Mouse (Mus musculus) testis, adult 2 months (tissue): ENCODE results near the gene Tspan17. TPM values are rescaled to one million over a fixed set of nuclear protein-coding genes. Genes with fewer than 3 reads are reported as not detected.

Experiments used
- H3K27ac ChIP-seq: fragments of 200-500 bp; 2 replicates; pipeline ENCODE4 v1.5.1; 2012; ENCODE audit warnings: low read depth, low read length; ENCODE audit not compliant: control insufficient read depth, insufficient read depth
- H3K27me3 ChIP-seq: fragments of 200-500 bp; 2 replicates; pipeline ENCODE4 v1.6.1; 2012; ENCODE audit warnings: mild to moderate bottlenecking, low read length, moderate library complexity; ENCODE audit not compliant: control insufficient read depth, insufficient read depth
- H3K36me3 ChIP-seq: fragments of 200-500 bp; 2 replicates; pipeline ENCODE4 v1.6.1; 2012; ENCODE audit warnings: mild to moderate bottlenecking, low read length; ENCODE audit not compliant: control insufficient read depth, insufficient read depth
- H3K4me1 ChIP-seq: fragments of 200-500 bp; 2 replicates; pipeline ENCODE4 v1.6.1; 2012; ENCODE audit warnings: low read length; ENCODE audit not compliant: control insufficient read depth, insufficient read depth
- H3K4me3 ChIP-seq: fragments of 200-500 bp; 2 replicates; pipeline ENCODE4 v1.5.1; 2012; ENCODE audit warnings: low read depth, mild to moderate bottlenecking, low read length, moderate library complexity, mixed read lengths; ENCODE audit not compliant: control insufficient read depth
- CTCF ChIP-seq: fragments of 200-500 bp; IDR thresholded peaks from 2 replicates; pipeline ENCODE4 v1.5.1; 2012; ENCODE audit warnings: low read depth, mild to moderate bottlenecking, inconsistent platforms, low read length, moderate library complexity; ENCODE audit not compliant: control insufficient read depth, insufficient read depth, insufficient replicate concordance
- POLR2A ChIP-seq: fragments of 200-500 bp; IDR thresholded peaks from 2 replicates; pipeline ENCODE4 v1.6.1; 2012; ENCODE audit warnings: low read depth, mild to moderate bottlenecking, inconsistent platforms, low read length, moderate library complexity; ENCODE audit not compliant: control insufficient read depth
- polyA plus RNA-seq: library from polyadenylated mRNA; depleted of rRNA; stranded (reverse); fragments of >200 nt; gene quantifications from 2 replicates; pipeline ENCODE4 v1.2.3, GENCODE M21; 2012; rRNA removed

Gene Tspan17
- polyA plus RNA-seq, 1 experiment: 14.3 TPM

DNA sequence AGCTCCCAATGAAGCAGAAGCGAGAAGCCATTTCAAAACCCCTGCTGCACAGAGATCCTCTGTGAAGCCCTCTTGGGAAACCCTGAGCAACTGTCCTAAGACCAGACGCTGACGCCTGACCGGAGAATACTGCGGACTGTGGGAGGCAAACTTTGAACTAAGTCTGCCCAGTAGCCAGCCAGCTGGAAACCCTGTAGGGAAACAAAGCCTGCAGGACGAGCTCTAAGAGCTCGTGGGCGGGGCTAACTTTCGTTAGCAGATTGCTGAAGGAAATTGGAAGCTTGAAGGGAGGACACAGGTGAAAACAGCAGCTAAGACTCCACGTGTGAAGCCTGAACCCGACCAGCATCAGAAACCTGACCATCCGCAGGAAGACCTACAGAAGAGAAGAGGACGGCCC lies 40.3 kb downstream of the Tspan17 start:
- Histone ChIP-seq H3K27me3 (no peaks in the 10 kb centered on the region), H3K27ac (no peak overlapping the region), H3K36me3 (no peaks in the 10 kb centered on the region), H3K4me1 (peaks cover 3% of the 10 kb centered on the region; the same call in 1 of the 2 replicates), H3K4me3 (no peak overlapping the region)
- TF ChIP-seq POLR2A (no peak), CTCF (no peak)

DNA sequence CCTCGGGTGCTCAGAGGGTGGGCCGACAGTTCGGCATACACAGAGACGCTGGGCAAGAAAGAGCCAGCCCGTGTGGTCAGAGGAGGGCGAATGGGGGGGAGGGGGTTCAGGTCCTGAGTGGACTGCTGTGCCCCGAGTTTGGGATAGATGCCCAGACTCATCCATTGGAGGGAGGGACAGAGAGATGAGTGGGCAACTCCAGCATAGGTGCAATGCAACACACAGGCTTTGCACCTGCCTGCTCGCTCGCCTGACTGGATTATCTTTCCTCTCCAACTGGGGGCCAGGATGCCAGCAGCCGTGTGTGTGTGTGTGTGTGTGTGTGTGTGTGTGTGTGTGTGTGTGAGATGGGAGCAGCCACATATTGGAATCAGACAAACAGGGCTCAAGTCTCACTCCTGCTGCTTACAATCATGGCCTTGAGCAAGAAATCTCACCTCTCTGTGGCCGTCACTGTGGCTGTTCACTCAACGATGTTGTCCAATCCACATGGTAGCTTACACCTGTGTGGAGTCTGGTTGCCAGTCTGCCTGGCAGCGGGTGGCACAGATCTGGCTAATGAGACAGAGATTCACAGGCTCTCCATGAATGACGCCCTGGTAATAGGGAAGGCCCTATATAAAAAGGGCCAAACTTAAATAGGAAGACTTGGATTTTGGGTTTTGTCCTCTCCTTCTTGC lies 47.3 kb downstream of the Tspan17 start:
- Histone ChIP-seq H3K27ac (no peak overlapping the region), H3K4me1 (peaks cover 2% of the 10 kb centered on the region; the same call in 1 of the 2 replicates), H3K4me3 (no peak overlapping the region), H3K27me3 (no peaks in the 10 kb centered on the region), H3K36me3 (no peaks in the 10 kb centered on the region)
- TF ChIP-seq POLR2A: no peak
- TF ChIP-seq CTCF: no peak

DNA sequence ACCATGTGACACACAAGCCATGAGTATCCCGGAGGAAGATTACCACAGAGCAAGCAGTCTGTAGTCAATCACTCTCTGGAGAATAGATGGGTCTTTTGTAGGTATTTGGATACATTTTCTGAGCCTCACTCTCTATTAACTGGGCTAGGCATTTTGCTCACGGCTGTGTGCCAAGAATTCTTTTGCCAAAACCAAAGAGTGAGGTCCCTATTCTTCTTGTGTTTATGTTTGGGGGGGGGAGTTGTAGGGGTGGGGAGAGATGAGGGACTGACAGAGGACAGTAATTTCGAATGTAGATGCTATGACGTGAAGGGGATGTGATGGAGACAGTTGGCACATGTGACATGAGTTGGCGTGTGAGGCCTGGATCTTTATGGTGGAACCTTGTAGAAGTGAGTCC lies 47.9 kb downstream of the Tspan17 start:
- TF ChIP-seq POLR2A (no peak), CTCF (no peak)
- Histone ChIP-seq H3K4me3 (no peak overlapping the region), H3K27me3 (no peaks in the 10 kb centered on the region)

DNA sequence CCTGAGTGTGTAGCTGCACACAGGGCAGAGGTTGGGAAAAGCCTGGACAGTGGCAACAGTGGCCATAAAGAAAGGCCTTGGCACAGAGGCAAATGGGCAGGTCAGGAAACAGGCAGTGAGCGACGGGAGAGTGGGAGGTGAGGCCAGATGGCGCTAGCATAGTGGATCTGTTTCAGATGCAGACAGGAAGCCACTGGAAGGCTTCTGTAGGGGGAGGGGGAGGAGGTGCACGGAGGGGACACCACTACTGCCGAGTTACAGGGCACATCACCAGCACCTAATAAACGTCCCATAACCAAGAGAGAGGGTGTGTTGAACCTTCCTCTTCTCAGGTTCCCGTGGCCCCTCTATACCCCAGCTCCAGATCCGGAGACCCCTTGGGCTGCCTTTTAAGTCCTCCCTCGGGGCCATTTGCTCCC lies 48.3 kb downstream of the Tspan17 start:
- Histone ChIP-seq H3K36me3 (no peaks in the 10 kb centered on the region), H3K4me1 (peaks cover 2% of the 10 kb centered on the region; the same call in 1 of the 2 replicates), H3K4me3 (no peak overlapping the region), H3K27me3 (no peaks in the 10 kb centered on the region), H3K27ac (no peak overlapping the region)
- TF ChIP-seq CTCF (no peak), POLR2A (no peak)

More for the DNA sequence above, 47.9 kb downstream of the Tspan17 start:
- Histone ChIP-seq H3K27ac (no peak overlapping the region), H3K36me3 (no peaks in the 10 kb centered on the region), H3K4me1 (peaks cover 2% of the 10 kb centered on the region; the same call in 1 of the 2 replicates)

DNA sequence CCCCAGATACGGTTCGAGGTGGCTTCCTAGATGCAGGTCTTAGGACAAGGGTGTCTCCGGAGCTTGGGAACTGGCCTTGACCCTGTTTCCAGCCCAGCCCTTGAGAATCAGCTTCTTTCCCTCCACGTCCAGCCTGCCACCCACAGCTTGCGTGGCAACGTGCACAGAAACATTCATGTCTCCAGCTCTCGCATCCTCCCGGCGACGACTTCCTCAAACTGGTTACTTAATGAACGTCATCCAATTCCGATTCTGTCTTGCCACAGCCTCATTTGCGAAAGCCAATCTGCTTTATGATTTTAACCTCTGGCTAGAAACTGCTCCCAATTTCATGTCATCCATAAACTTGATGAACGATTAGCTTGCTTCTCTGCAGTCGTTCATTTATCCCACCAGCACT lies 49.4 kb downstream of the Tspan17 start:
- H3K27ac ChIP-seq: no peak overlapping the region
- no peaks in the 10 kb centered on the region for H3K36me3 ChIP-seq
- peaks cover 2% of the 10 kb centered on the region; the same call in 1 of the 2 replicates for H3K4me1 ChIP-seq
- no peak overlapping the region for H3K4me3 ChIP-seq
- TF ChIP-seq CTCF (no peak), POLR2A (no peak)
- no peaks in the 10 kb centered on the region for H3K27me3 ChIP-seq

DNA sequence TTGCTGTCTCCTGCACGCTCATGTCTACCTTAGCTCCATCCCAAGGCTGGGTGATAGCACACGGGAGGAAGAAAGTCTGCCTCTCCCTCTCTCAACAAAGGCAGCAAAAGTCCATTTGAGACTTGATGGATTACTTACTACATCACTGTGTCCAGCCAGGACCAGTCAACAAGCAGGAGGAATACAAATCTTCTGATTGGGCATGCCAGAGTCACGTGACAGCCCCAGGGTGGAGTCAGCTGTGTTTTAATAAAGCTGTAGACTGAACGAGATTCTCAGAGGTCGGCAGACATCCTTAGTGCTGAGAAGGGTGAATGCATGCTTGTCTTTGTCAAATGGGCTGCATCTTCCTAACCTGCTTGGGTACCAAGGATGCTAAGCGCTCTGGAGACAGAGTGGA lies 50.0 kb downstream of the Tspan17 start:
- H3K27ac ChIP-seq: no peak overlapping the region

DNA sequence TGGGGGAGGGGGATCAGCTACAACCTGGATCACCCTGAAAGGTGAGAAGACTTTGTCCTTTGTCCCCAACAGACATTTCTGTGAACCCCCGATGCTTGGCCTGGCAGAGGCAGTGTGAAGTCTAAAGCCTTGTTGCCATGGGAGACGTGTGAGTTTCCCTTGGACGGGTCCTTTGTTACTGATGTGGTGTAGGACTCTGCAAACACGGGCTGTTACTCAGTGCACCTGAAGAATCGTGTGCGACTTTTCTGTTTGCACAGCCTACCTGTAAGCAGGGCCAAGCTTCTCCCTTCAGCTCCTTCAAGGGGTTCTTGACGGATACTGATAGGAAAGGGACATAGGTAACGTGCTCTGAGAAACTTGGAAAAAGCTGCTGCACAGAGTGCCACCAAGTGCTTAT lies 55.4 kb downstream of the Tspan17 start:
- H3K27ac ChIP-seq: no peak overlapping the region
- no peak for TF ChIP-seq CTCF
- no peak for TF ChIP-seq POLR2A

More for the DNA sequence above, 50.0 kb downstream of the Tspan17 start:
- H3K36me3 ChIP-seq: no peaks in the 10 kb centered on the region
- TF ChIP-seq CTCF: no peak
- TF ChIP-seq POLR2A: no peak
- peaks cover 2% of the 10 kb centered on the region; the same call in 1 of the 2 replicates for H3K4me1 ChIP-seq
- no peaks in the 10 kb centered on the region for H3K27me3 ChIP-seq
- H3K4me3 ChIP-seq: no peak overlapping the region

More for the DNA sequence above, 55.4 kb downstream of the Tspan17 start:
- Histone ChIP-seq H3K4me3 (no peak overlapping the region), H3K36me3 (no peaks in the 10 kb centered on the region), H3K4me1 (no peaks in the 10 kb centered on the region), H3K27me3 (no peaks in the 10 kb centered on the region)

Other genes starting within 250 kb of the Tspan17 start
- gene 4833439L19Rik, start 223.9 kb upstream of the Tspan17 start, polyA plus RNA-seq: 59.8 and 60.8 TPM in 2 replicates
- gene Arl10, start 214.4 kb upstream of the Tspan17 start, polyA plus RNA-seq: 1.8 and 2.3 TPM in 2 replicates
- 8.2 and 10.7 TPM in 2 replicates for gene Nop16, start 199.3 kb upstream of the Tspan17 start, polyA plus RNA-seq
- 87.3 and 112 TPM in 2 replicates for gene Higd2a, start 199.2 kb upstream of the Tspan17 start, polyA plus RNA-seq
- 12.5 and 12.7 TPM in 2 replicates for gene Cltb, start 178.0 kb upstream of the Tspan17 start, polyA plus RNA-seq
- 23.6 and 31.8 TPM in 2 replicates for gene Faf2, start 167.6 kb upstream of the Tspan17 start, polyA plus RNA-seq
- 418 and 439 TPM in 2 replicates for gene Rnf44, start 95.5 kb upstream of the Tspan17 start, polyA plus RNA-seq
- gene Cdhr2, start 87.9 kb upstream of the Tspan17 start, polyA plus RNA-seq: 1.1 and 1.5 TPM in 2 replicates
- gene Gprin1, start 39.5 kb upstream of the Tspan17 start, polyA plus RNA-seq: 0.02 and 0.06 TPM in 2 replicates
- gene Sncb, start 22.8 kb upstream of the Tspan17 start, polyA plus RNA-seq: 1.2 and 2.0 TPM in 2 replicates
- gene Eif4e1b, start 5.4 kb upstream of the Tspan17 start, polyA plus RNA-seq: 0.43 and 0.51 TPM in 2 replicates
- gene Unc5a, start 160.0 kb downstream of the Tspan17 start, polyA plus RNA-seq: 1.0 TPM in 2 replicates
- 0.77 and 1.2 TPM in 2 replicates for gene Hk3, start 232.0 kb downstream of the Tspan17 start, polyA plus RNA-seq